In genomic region chr6:31562371-31563080, GRCm38 (mm10) we compare ENCODE assay signal across 8 mouse cellular contexts. TPM values are rescaled to one million over a fixed set of nuclear protein-coding genes. Genes with fewer than 3 reads are reported as not detected.
DNase-seq lines count a peak whose midpoint lies in the region; ATAC-seq lines count a peak whose summit lies in the region.

No protein-coding gene starts in this region.

- H3K9me3 ChIP-seq in forebrain, embryonic 11.5 days (ENCODE audit: control insufficient read depth, low read length) = no peaks in the 10 kb centered on the region
- H3K9me3 ChIP-seq in intestine, embryonic 15.5 days = no peaks in the 10 kb centered on the region
- H3K9me3 ChIP-seq in midbrain, embryonic 12.5 days = no peaks in the 10 kb centered on the region

- peak overlapping the region; percentile 83 for H3K9ac ChIP-seq in forebrain, embryonic 11.5 days (ENCODE audit: low read length)
- peak overlapping the region; percentile 66 for H3K9ac ChIP-seq in intestine, embryonic 15.5 days
- H3K9ac ChIP-seq in midbrain, embryonic 12.5 days (replicated peaks) = peak overlapping the region; percentile 77

- ATAC-seq in forebrain, embryonic 11.5 days (replicated peaks; ENCODE audit: low FRiP score) = no peak
- ATAC-seq in intestine, embryonic 15.5 days = no peak
- ATAC-seq in midbrain, embryonic 12.5 days (ENCODE audit: low FRiP score, low read depth) = no peak
- no peak for ATAC-seq in monocyte, adult 5-6 weeks (replicated peaks; ENCODE audit: insufficient number of reproducible peaks, low FRiP score, low TSS enrichment, poor library complexity, severe bottlenecking)

- peak overlapping the region; percentile 90 for H3K4me2 ChIP-seq in forebrain, embryonic 11.5 days (ENCODE audit: low read depth, low read length, severe bottlenecking)
- peak overlapping the region; percentile 90 for H3K4me2 ChIP-seq in intestine, embryonic 15.5 days (replicated peaks)
- H3K4me2 ChIP-seq in midbrain, embryonic 12.5 days (replicated peaks) = peak overlapping the region; percentile 95

- 5% methylated on average over 16 of the region's 16 CpGs for WGBS in forebrain, embryonic 11.5 days
- 9% methylated on average over 16 of the region's 16 CpGs for WGBS in intestine, embryonic 15.5 days
- WGBS in midbrain, embryonic 12.5 days = 4% methylated on average over 16 of the region's 16 CpGs

- H3K36me3 ChIP-seq in forebrain, embryonic 11.5 days (ENCODE audit: control insufficient read depth, insufficient read depth, low read length) = no peaks in the 10 kb centered on the region
- H3K36me3 ChIP-seq in intestine, embryonic 15.5 days = no peaks in the 10 kb centered on the region
- no peaks in the 10 kb centered on the region for H3K36me3 ChIP-seq in midbrain, embryonic 12.5 days

- DNase-seq in heart, adult 11 months = peak; percentile 96
- DNase-seq in heart, adult 8-10 months (ENCODE audit: low spot score) = no peak
- peak; percentile 61 for DNase-seq in forebrain, embryonic 11.5 days (ENCODE audit: low spot score)
- no peak for DNase-seq in cerebellum, adult 9-11 months
- DNase-seq in frontal cortex, postnatal 25 days (ENCODE audit: low spot score in 2 of 2) = no peak

- H3K4me1 ChIP-seq in forebrain, embryonic 11.5 days (replicated peaks; ENCODE audit: control insufficient read depth, insufficient read depth, low read length) = peaks cover 17% of the 10 kb centered on the region; the same call in 1 of the 2 replicates
- H3K4me1 ChIP-seq in intestine, embryonic 15.5 days (replicated peaks) = peaks cover 9% of the 10 kb centered on the region
- H3K4me1 ChIP-seq in midbrain, embryonic 12.5 days = peaks cover 50% of the 10 kb centered on the region

- peak overlapping the region; percentile 69 for H3K4me3 ChIP-seq in forebrain, embryonic 11.5 days (ENCODE audit: low read depth, low read length)
- peak overlapping the region; percentile 65 for H3K4me3 ChIP-seq in intestine, embryonic 15.5 days (replicated peaks)
- H3K4me3 ChIP-seq in midbrain, embryonic 12.5 days = peak overlapping the region; percentile 75

- no peaks in the 10 kb centered on the region for H3K27me3 ChIP-seq in forebrain, embryonic 11.5 days (ENCODE audit: control insufficient read depth, insufficient read depth, low read length)
- peaks cover 8% of the 10 kb centered on the region for H3K27me3 ChIP-seq in intestine, embryonic 15.5 days (replicated peaks)
- peaks cover 26% of the 10 kb centered on the region for H3K27me3 ChIP-seq in midbrain, embryonic 12.5 days

- H3K27ac ChIP-seq in forebrain, embryonic 11.5 days (ENCODE audit: low read depth, low read length) = no peak overlapping the region
- peak overlapping the region; percentile 33; the same call in 1 of the 2 replicates for H3K27ac ChIP-seq in intestine, embryonic 15.5 days
- no peak overlapping the region for H3K27ac ChIP-seq in midbrain, embryonic 12.5 days (replicated peaks)

RNA-seq across cellular contexts. Expression of gene Podxl, which starts 1.3 kb away (rescaled TPM):
- total RNA-seq in heart, adult 8-10 months (2022) = 10 to 100 TPM; 75.2 to 81.7 (median 75.7) TPM
- polyA plus RNA-seq in forebrain, embryonic 11.5 days (2014; fragmentation: Nextera tagmentation; extraction: Ambion mirVana) = 11.7 and 13.7 TPM in 2 replicates
- 45.0 and 45.3 TPM in 2 replicates for polyA plus RNA-seq in intestine, embryonic 15.5 days (2015; fragmentation: Nextera tagmentation; extraction: Ambion mirVana)
- 14.4 and 17.3 TPM in 2 replicates for polyA plus RNA-seq in midbrain, embryonic 12.5 days (2016; fragmentation: Nextera tagmentation; extraction: Ambion mirVana)
- 0.10 to 2.1 TPM (median 0.11 TPM) in 3 replicates for total RNA-seq in monocyte, adult 5-6 weeks (2017)

Comparison
In these comparisons a context has a peak if more than half of its experiments do, and no peak if none do; other contexts are left out.
1. DNase-seq: peak in heart, adult 11 months (single experiment) and forebrain, embryonic 11.5 days (single experiment); none in heart, adult 8-10 months (single experiment), cerebellum, adult 9-11 months (single experiment) and frontal cortex, postnatal 25 days (0 of 2).
2. Peak in every context shown above with its lines, with median percentiles within 50 percentile points of each other: H3K4me2 ChIP-seq, H3K4me3 ChIP-seq and H3K9ac ChIP-seq.